Mouse (Mus musculus): ENCODE measurements around the gene Asgr1. TPM values are rescaled to one million over a fixed set of nuclear protein-coding genes. Genes with fewer than 3 reads are reported as not detected.

Gene Asgr1
- total RNA-seq, 2 experiments from 2014 or later, result not detected

Small RNA genes within 50 kb of the gene (microRNA-seq; reads per million reads assigned to microRNA genes)
- gene Mir324, result 790 reads per million, percentile 81 among the genes with 10 or more reads in this experiment

Other genes with a start within 250 kb of the Asgr1 start
- gene Tmem102, start 248.5 kb upstream of the Asgr1 start, total RNA-seq (2021), result under 1 TPM; 0.14 to 0.18 TPM
- not detected for gene Gm39566, start 238.8 kb upstream of the Asgr1 start, total RNA-seq (2021)
- gene Spem2, start 235.6 kb upstream of the Asgr1 start, total RNA-seq (2021), result not detected
- gene Spem1, start 231.9 kb upstream of the Asgr1 start, total RNA-seq (2021), result not detected
- gene Nlgn2, start 216.3 kb upstream of the Asgr1 start, total RNA-seq (2021), result 1 to 10 TPM; 1.9 to 2.9 TPM
- 100 to 1,000 TPM; 141 to 164 TPM for gene Tmem256, start 215.6 kb upstream of the Asgr1 start, total RNA-seq (2021)
- 10 to 100 TPM; 10.1 to 12.7 TPM for gene Plscr3, start 207.7 kb upstream of the Asgr1 start, total RNA-seq (2021)
- under 1 TPM in 1 of 2 experiments, not detected in 1; 0.07 TPM for gene Tnk1, start 195.4 kb upstream of the Asgr1 start, total RNA-seq (2021)
- gene Tmem95, start 176.1 kb upstream of the Asgr1 start, total RNA-seq (2021), result not detected
- gene Kctd11, start 172.7 kb upstream of the Asgr1 start, total RNA-seq (2021), result 1 to 10 TPM; 1.3 to 1.5 TPM
- gene Acap1, start 158.5 kb upstream of the Asgr1 start, total RNA-seq (2021), result under 1 TPM; 0.21 to 0.30 TPM
- under 1 TPM; 0.24 to 0.25 TPM for gene 2810408A11Rik, start 153.1 kb upstream of the Asgr1 start, total RNA-seq (2021)
- 10 to 100 TPM; 25.9 to 27.4 TPM for gene Neurl4, start 153.0 kb upstream of the Asgr1 start, total RNA-seq (2021)
- 10 to 100 TPM; 50.8 to 55.8 TPM for gene Gps2, start 140.2 kb upstream of the Asgr1 start, total RNA-seq (2021)
- gene Eif5a, start 132.1 kb upstream of the Asgr1 start, total RNA-seq (2021), result 100 to 1,000 TPM; 408 to 425 TPM
- gene Ybx2, start 118.3 kb upstream of the Asgr1 start, total RNA-seq (2021), result 10 to 100 TPM in 1 of 2 experiments, 1 to 10 TPM in 1; 9.3 to 11.4 TPM
- 100 to 1,000 TPM; 424 to 439 TPM for gene Slc2a4, start 105.9 kb upstream of the Asgr1 start, total RNA-seq (2021)
- not detected for gene Cldn7, start 89.3 kb upstream of the Asgr1 start, total RNA-seq (2021)
- gene Ctdnep1, start 72.9 kb upstream of the Asgr1 start, total RNA-seq (2021), result 100 to 1,000 TPM; 222 to 237 TPM
- 10 to 100 TPM; 35.1 to 35.3 TPM for gene Elp5, start 71.6 kb upstream of the Asgr1 start, total RNA-seq (2021)
- 100 to 1,000 TPM; 211 to 222 TPM for gene Gabarap, start 62.9 kb upstream of the Asgr1 start, total RNA-seq (2021)
- 10 to 100 TPM; 18.0 to 19.2 TPM for gene Phf23, start 58.3 kb upstream of the Asgr1 start, total RNA-seq (2021)
- 1 to 10 TPM; 3.5 to 4.3 TPM for gene Dvl2, start 53.5 kb upstream of the Asgr1 start, total RNA-seq (2021)
- gene Acadvl, start 38.7 kb upstream of the Asgr1 start, total RNA-seq (2021), result 100 to 1,000 TPM; 319 to 378 TPM
- 1 to 10 TPM; 3.4 to 5.3 TPM for gene Dlg4, start 37.1 kb upstream of the Asgr1 start, total RNA-seq (2021)
- gene Asgr2, start 38.6 kb downstream of the Asgr1 start, total RNA-seq (2021), result under 1 TPM in 1 of 2 experiments, not detected in 1; 0.47 TPM
- gene Mgl2, start 76.2 kb downstream of the Asgr1 start, total RNA-seq (2021), result 1 to 10 TPM in 1 of 2 experiments, under 1 TPM in 1; 0.87 to 2.0 TPM
- 1 to 10 TPM; 3.2 to 3.3 TPM for gene Clec10a, start 102.1 kb downstream of the Asgr1 start, total RNA-seq (2021)
- gene Slc16a11, start 158.7 kb downstream of the Asgr1 start, total RNA-seq (2021), result under 1 TPM in 1 of 2 experiments, not detected in 1; 0.50 TPM
- under 1 TPM; 0.14 to 0.50 TPM for gene Slc16a13, start 167.0 kb downstream of the Asgr1 start, total RNA-seq (2021)
- 1 to 10 TPM in 1 of 2 experiments, under 1 TPM in 1; 0.82 to 5.1 TPM for gene Bcl6b, start 175.7 kb downstream of the Asgr1 start, total RNA-seq (2021)
- gene 0610010K14Rik, start 183.8 kb downstream of the Asgr1 start, total RNA-seq (2021), result 10 to 100 TPM; 30.3 to 30.7 TPM
- 1 to 10 TPM; 3.2 to 3.3 TPM for gene Gm21988, start 185.7 kb downstream of the Asgr1 start, total RNA-seq (2021)
- 100 to 1,000 TPM; 120 to 133 TPM for gene Rnasek, start 185.8 kb downstream of the Asgr1 start, total RNA-seq (2021)
- 1 to 10 TPM; 1.2 to 1.5 TPM for gene Alox12, start 201.3 kb downstream of the Asgr1 start, total RNA-seq (2021)